Mouse (Mus musculus): ENCODE data around the gene Adora3.

Adora3 gene

GRCm38 (mm10) chr3:105877252-105877803 is 6.7 kb downstream of the Adora3 start:
- no peak for DNase-seq

GRCm38 (mm10) chr3:105877919-105878318 is 7.3 kb downstream of the Adora3 start:
- DNase-seq: no peak

- no peak for DNase-seq
These were observed 8.1 kb downstream of the Adora3 start for GRCm38 (mm10) chr3:105878751-105879150.

GRCm38 (mm10) chr3:105880419-105880818 is 9.8 kb downstream of the Adora3 start:
- DNase-seq: no peak

GRCm38 (mm10) chr3:105882105-105882504 is 11.4 kb downstream of the Adora3 start:
- DNase-seq: no peak

GRCm38 (mm10) chr3:105883111-105883510 is 12.5 kb downstream of the Adora3 start:
- no peak for DNase-seq

GRCm38 (mm10) chr3:105888961-105889360 is 18.3 kb downstream of the Adora3 start:
- DNase-seq: no peak

GRCm38 (mm10) chr3:105890220-105890619 is 19.6 kb downstream of the Adora3 start:
- no peak for DNase-seq

GRCm38 (mm10) chr3:105891141-105891540 is 20.5 kb downstream of the Adora3 start:
- no peak for DNase-seq

GRCm38 (mm10) chr3:105891760-105892571 is 21.3 kb downstream of the Adora3 start:
- DNase-seq: peak; percentile 46

GRCm38 (mm10) chr3:105892572-105893495 is 22.2 kb downstream of the Adora3 start:
- no peak for DNase-seq

GRCm38 (mm10) chr3:105893941-105894391 is 23.3 kb downstream of the Adora3 start:
- peak; percentile 33 for DNase-seq

- peak; percentile 98 for DNase-seq
These were observed 24.2 kb downstream of the Adora3 start for GRCm38 (mm10) chr3:105894601-105895592.

GRCm38 (mm10) chr3:105896811-105897210 is 26.2 kb downstream of the Adora3 start:
- no peak for DNase-seq

- peak; percentile 59 for DNase-seq
These were observed 27.7 kb downstream of the Adora3 start for GRCm38 (mm10) chr3:105898325-105898724.

GRCm38 (mm10) chr3:105898861-105899260 is 28.2 kb downstream of the Adora3 start:
- DNase-seq: no peak

- peak; percentile 87 for DNase-seq
These were observed 28.9 kb downstream of the Adora3 start for GRCm38 (mm10) chr3:105899394-105900147.

GRCm38 (mm10) chr3:105900266-105900665 is 29.6 kb downstream of the Adora3 start:
- no peak for DNase-seq

GRCm38 (mm10) chr3:105900716-105901115 is 30.1 kb downstream of the Adora3 start:
- no peak for DNase-seq

GRCm38 (mm10) chr3:105901468-105901867 is 30.8 kb downstream of the Adora3 start:
- DNase-seq: no peak

- no peak for DNase-seq
These were observed 33.6 kb downstream of the Adora3 start for GRCm38 (mm10) chr3:105904213-105904612.
